Mouse (Mus musculus): ENCODE measurements at regions not wholly inside any gene's neighbourhood (a gene's known extent, or its start where the extent isn't known, plus 50 kb on each side); places are given as distances from the start of the nearest gene placed in this dataset.
"Not testable (repeated sequence)": the region's sequence is repeated elsewhere in the genome, so short reads cannot be mapped to it uniquely, and the experiment has no call there.

GRCm38 (mm10) chrX:65778656-65779370 is 525.2 kb downstream of the 4930447F04Rik start:
- not testable (repeated sequence) for DNase-seq (ENCODE audit: low spot score in 2 of 2)

GRCm38 (mm10) chrX:65769861-65770260 is 534.2 kb downstream of the 4930447F04Rik start:
- no peak for DNase-seq (ENCODE audit: low spot score in 2 of 2)

GRCm38 (mm10) chrX:65734577-65734976 is 569.4 kb downstream of the 4930447F04Rik start:
- peak in 1 of 2 experiments; percentile 38 for DNase-seq (ENCODE audit: low spot score in 2 of 2)

GRCm38 (mm10) chrX:65715562-65715961 is 588.5 kb downstream of the 4930447F04Rik start:
- DNase-seq (ENCODE audit: low spot score in 2 of 2) = peak in 1 of 2 experiments; percentile 15
